Mouse (Mus musculus): Measurements from ENCODE around the gene Pld2. TPM values are rescaled to one million over a fixed set of nuclear protein-coding genes. Genes with fewer than 3 reads are reported as not detected.

Pld2 gene
- total and polyA plus RNA-seq, 3 experiments = 0.15 to 0.39 TPM; not detected in 1

DNA sequence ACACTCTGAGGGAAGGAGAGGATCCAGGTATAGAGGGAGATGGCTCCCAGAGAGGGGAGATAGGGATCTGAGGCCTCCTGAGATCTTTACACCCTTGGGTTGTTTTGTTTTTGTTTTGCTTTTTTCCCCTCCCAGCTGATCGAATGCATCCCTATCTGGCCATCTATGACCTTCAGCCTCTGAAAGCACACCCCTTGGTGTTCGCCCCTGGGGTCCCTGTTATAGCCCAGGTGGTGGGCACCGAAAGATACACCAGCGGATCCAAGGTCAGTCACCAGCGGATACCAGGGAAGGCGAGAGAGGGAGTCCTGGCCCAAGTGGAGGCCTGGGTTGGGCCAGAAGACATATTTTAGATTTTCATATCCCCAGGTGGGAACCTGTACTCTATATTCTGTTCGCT, 1.1 kb downstream of the Pld2 start:
- Histone ChIP-seq H3K9me3 (replicated peaks; ENCODE audit: insufficient read depth, low read length) (no peaks in the 10 kb centered on the region), H3K4me1 (ENCODE audit: control insufficient read depth in 1 of 2, insufficient read depth in 2 of 2, low read length in 2 of 2) (peaks cover 0 to 3% of the 10 kb centered on the region in 2 experiments; a peak in 2 of 4 replicates), H3K4me3 (ENCODE audit: control insufficient read depth in 1 of 2, insufficient read depth in 1 of 2, low read depth in 2 of 2, low read length in 2 of 2) (no peak overlapping the region), H3K27me3 (ENCODE audit: control insufficient read depth in 1 of 2, insufficient read depth in 2 of 2, low read length in 2 of 2) (peaks cover 11 to 14% of the 10 kb centered on the region in 2 experiments), H3K9ac (ENCODE audit: control insufficient read depth, low read depth, low read length, poor library complexity, severe bottlenecking) (no peak overlapping the region), H3K79me2 (ENCODE audit: control insufficient read depth, insufficient read depth, low read length, poor library complexity) (no peaks in the 10 kb centered on the region; the same call in 1 of the 2 replicates), H3K27ac (ENCODE audit: control insufficient read depth, low read depth, low read length) (no peak overlapping the region), H3K36me3 (ENCODE audit: control insufficient read depth in 1 of 2, insufficient read depth in 2 of 2, low read length in 2 of 2) (no peaks in the 10 kb centered on the region)
- DNase-seq (ENCODE audit: low read depth, low spot score) = no peak
- TF ChIP-seq MXI1 (IDR thresholded peaks at IDR 0.05; ENCODE audit: low read depth, low read length) (no peak), GATA1 (IDR thresholded peaks at IDR 0.05; ENCODE audit: low read depth, low read length) (0 out of 2 replicates have a peak, but pooled peaks have one; percentile 4)

DNA sequence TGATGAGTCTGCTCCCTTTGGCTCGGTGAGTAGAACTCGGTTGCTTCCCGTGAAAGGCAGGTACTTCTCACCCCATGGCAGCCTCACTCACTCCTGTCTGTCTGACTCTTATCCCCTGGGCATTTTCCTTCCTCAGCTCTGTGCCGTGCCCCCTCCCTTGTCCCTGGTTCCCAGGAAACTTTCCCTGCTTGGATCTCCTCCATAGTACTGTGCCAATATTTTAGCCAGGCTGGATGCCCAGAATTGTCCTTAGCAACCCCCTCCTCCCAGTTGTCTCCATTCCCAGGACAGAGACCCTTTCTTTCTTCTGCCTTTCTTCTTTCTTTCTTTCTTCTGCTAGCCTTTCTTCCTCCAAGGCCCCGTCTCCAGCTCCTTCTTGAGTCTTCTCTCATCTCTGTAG, 1.6 kb downstream of the Pld2 start:
- TF ChIP-seq CHD1 (IDR thresholded peaks at IDR 0.05; ENCODE audit: low read depth, low read length) = no peak
- TF ChIP-seq CHD2 (IDR thresholded peaks at IDR 0.05; ENCODE audit: low read length) = no peak
- TF ChIP-seq SIN3A (IDR thresholded peaks at IDR 0.05; ENCODE audit: low read length) = no peak
- no peak for TF ChIP-seq MXI1 (IDR thresholded peaks at IDR 0.05; ENCODE audit: low read depth, low read length)
- TF ChIP-seq POLR2AphosphoS2 (IDR thresholded peaks at IDR 0.05; ENCODE audit: low read length) = no peak
- Histone ChIP-seq H3K9me3 (replicated peaks; ENCODE audit: insufficient read depth, low read length) (no peaks in the 10 kb centered on the region), H3K79me2 (ENCODE audit: control insufficient read depth, insufficient read depth, low read length, poor library complexity) (no peaks in the 10 kb centered on the region; the same call in 1 of the 2 replicates), H3K27ac (ENCODE audit: control insufficient read depth, low read depth, low read length) (no peak overlapping the region), H3K27me3 (ENCODE audit: control insufficient read depth in 1 of 2, insufficient read depth in 2 of 2, low read length in 2 of 2) (peaks cover 13 to 14% of the 10 kb centered on the region in 2 experiments), H3K9ac (ENCODE audit: control insufficient read depth, low read depth, low read length, poor library complexity, severe bottlenecking) (no peak overlapping the region), H3K36me3 (ENCODE audit: control insufficient read depth in 1 of 2, insufficient read depth in 2 of 2, low read length in 2 of 2) (no peaks in the 10 kb centered on the region), H3K4me3 (ENCODE audit: control insufficient read depth in 1 of 2, insufficient read depth in 1 of 2, low read depth in 2 of 2, low read length in 2 of 2) (no peak overlapping the region), H3K4me1 (ENCODE audit: control insufficient read depth in 1 of 2, insufficient read depth in 2 of 2, low read length in 2 of 2) (peaks cover 0 to 3% of the 10 kb centered on the region in 2 experiments; a peak in 2 of 4 replicates)
- DNase-seq (ENCODE audit: low read depth, low spot score) = no peak

DNA sequence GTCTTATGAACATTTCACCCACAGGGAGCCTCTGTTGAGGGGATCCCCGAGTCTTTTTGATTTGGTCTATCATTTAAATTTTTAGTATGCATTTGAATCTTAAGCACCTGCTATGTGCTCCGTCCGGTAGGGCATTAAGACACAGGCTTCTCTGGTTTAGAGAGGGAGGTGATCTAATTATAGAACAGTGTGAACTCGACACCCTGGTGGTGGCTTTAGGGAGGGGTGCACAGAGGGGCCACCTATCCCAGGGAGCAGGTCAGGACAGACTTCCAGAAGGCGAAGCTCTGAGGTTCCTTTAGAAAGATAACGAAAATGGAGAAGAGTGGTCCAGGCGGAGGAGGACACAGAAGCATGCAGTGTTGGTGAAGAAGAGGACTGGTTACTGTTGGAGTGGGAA, 4.6 kb downstream of the Pld2 start:
- H3K27me3 ChIP-seq (ENCODE audit: control insufficient read depth in 1 of 2, insufficient read depth in 2 of 2, low read length in 2 of 2) = peaks cover 16 to 17% of the 10 kb centered on the region in 2 experiments
- no peak overlapping the region for H3K9ac ChIP-seq (ENCODE audit: control insufficient read depth, low read depth, low read length, poor library complexity, severe bottlenecking)
- no peak overlapping the region for H3K4me3 ChIP-seq (ENCODE audit: control insufficient read depth in 1 of 2, insufficient read depth in 1 of 2, low read depth in 2 of 2, low read length in 2 of 2)
- H3K27ac ChIP-seq (ENCODE audit: control insufficient read depth, low read depth, low read length) = no peak overlapping the region
- TF ChIP-seq NELFE (IDR thresholded peaks at IDR 0.05; ENCODE audit: low read depth, low read length) (no peak), ZC3H11A (IDR thresholded peaks at IDR 0.05; ENCODE audit: low read depth, low read length) (no peak), HCFC1 (IDR thresholded peaks at IDR 0.05; ENCODE audit: low read depth, low read length) (no peak), MAX (IDR thresholded peaks at IDR 0.05; ENCODE audit: low read length) (no peak), SIN3A (IDR thresholded peaks at IDR 0.05; ENCODE audit: low read length) (no peak), USF1 (IDR thresholded peaks at IDR 0.05; ENCODE audit: low read depth, low read length) (no peak), RAD21 (IDR thresholded peaks at IDR 0.05; ENCODE audit: low read depth, low read length) (no peak), KAT2A (conservative IDR thresholded peaks at IDR 0.05; ENCODE audit: low read depth, low read length) (no peak), TBP (IDR thresholded peaks at IDR 0.05; ENCODE audit: low read depth, low read length) (no peak), JUND (IDR thresholded peaks at IDR 0.05; ENCODE audit: low read depth, low read length) (no peak), NRF1 (IDR thresholded peaks at IDR 0.05; ENCODE audit: insufficient read depth, low read depth, low read length, poor library complexity, severe bottlenecking) (no peak), MYB (IDR thresholded peaks at IDR 0.05; ENCODE audit: low read depth, low read length) (no peak), GATA1 (IDR thresholded peaks at IDR 0.05; ENCODE audit: low read depth, low read length) (no peak)
- H3K79me2 ChIP-seq (ENCODE audit: control insufficient read depth, insufficient read depth, low read length, poor library complexity) = no peaks in the 10 kb centered on the region; the same call in 1 of the 2 replicates
- no peak for DNase-seq (ENCODE audit: low read depth, low spot score)
- no peaks in the 10 kb centered on the region for H3K36me3 ChIP-seq (ENCODE audit: control insufficient read depth in 1 of 2, insufficient read depth in 2 of 2, low read length in 2 of 2)
- no peaks in the 10 kb centered on the region for H3K9me3 ChIP-seq (replicated peaks; ENCODE audit: insufficient read depth, low read length)
- H3K4me1 ChIP-seq (ENCODE audit: control insufficient read depth in 1 of 2, insufficient read depth in 2 of 2, low read length in 2 of 2) = peaks cover 0 to 3% of the 10 kb centered on the region in 2 experiments; a peak in 2 of 4 replicates

Data from MEL (cell line).